Mouse (Mus musculus) gastrocnemius, postnatal 4 days (tissue): ENCODE data around the gene Gm20422. TPM values are rescaled to one million over a fixed set of nuclear protein-coding genes. Genes with fewer than 3 reads are reported as not detected.
"Not testable (repeated sequence)": the region's sequence is repeated elsewhere in the genome, so short reads cannot be mapped to it uniquely, and the experiment has no call there.

Experiments used
- DNase-seq, 2 experiments: peaks; one replicate each; pipeline ENCODE4 v3.0.0; 2021 to 2022; ENCODE audit warnings: low spot score in 2 of 2, mixed read lengths in 2 of 2
- total RNA-seq, 2 experiments: library from RNA; stranded (reverse); gene quantifications; 2 replicates each; pipeline ENCODE4 v1.2.3; 2021

Gene Gm20422
- total RNA-seq, 2 experiments from 2014 or later, result 4.0 to 6.3 TPM

GRCm38 (mm10) chr8:69715366-69715765 is 59.3 kb downstream of the Gm20422 start:
- no peak for DNase-seq

GRCm38 (mm10) chr8:69713516-69713915 is 61.2 kb downstream of the Gm20422 start:
- DNase-seq, result no peak

- not testable (repeated sequence) for DNase-seq
Measured at GRCm38 (mm10) chr8:69710624-69711023, 64.1 kb downstream of the Gm20422 start, which contains the start of gene Zfp869. TSS of gene Zfp869 (minus strand) at chr8:69710724.

- no peak for DNase-seq
Measured at GRCm38 (mm10) chr8:69701810-69702209, 72.9 kb downstream of the Gm20422 start.

Other genes starting within 250 kb of the Gm20422 start
- gene Zfp868, start 149.3 kb downstream of the Gm20422 start, total RNA-seq, result 10 to 100 TPM; 10.0 to 12.2 TPM
- 1 to 10 TPM; 1.1 to 2.0 TPM for gene Zfp964, start 120.4 kb downstream of the Gm20422 start, total RNA-seq
- gene Zfp869, start 64.2 kb downstream of the Gm20422 start, total RNA-seq, result 10 to 100 TPM; 13.4 to 16.6 TPM
- gene Zfp963, start 24.9 kb downstream of the Gm20422 start, total RNA-seq, result 1 to 10 TPM; 4.1 to 5.2 TPM
- gene Atp13a1, start 16.3 kb upstream of the Gm20422 start, total RNA-seq, result 10 to 100 TPM; 21.3 to 22.3 TPM
- 10 to 100 TPM; 18.9 to 21.5 TPM for gene Zfp866, start 16.3 kb upstream of the Gm20422 start, total RNA-seq
- gene Gmip, start 33.8 kb upstream of the Gm20422 start, total RNA-seq, result 10 to 100 TPM; 10.3 to 11.6 TPM
- gene Lpar2, start 47.5 kb upstream of the Gm20422 start, total RNA-seq, result under 1 TPM; 0.22 to 0.31 TPM
- 1 to 10 TPM; 1.4 to 1.9 TPM for gene Pbx4, start 57.6 kb upstream of the Gm20422 start, total RNA-seq
- gene Cilp2, start 112.8 kb upstream of the Gm20422 start, total RNA-seq, result 10 to 100 TPM in 1 of 2 experiments, 1 to 10 TPM in 1; 6.3 to 12.8 TPM
- under 1 TPM in 1 of 2 experiments, not detected in 1; 0.60 TPM for gene Tssk6, start 127.3 kb upstream of the Gm20422 start, total RNA-seq
- gene Ndufa13, start 127.7 kb upstream of the Gm20422 start, total RNA-seq, result 100 to 1,000 TPM; 188 to 196 TPM
- gene Yjefn3, start 127.8 kb upstream of the Gm20422 start, total RNA-seq, result 10 to 100 TPM; 10.8 to 11.7 TPM
- gene Gatad2a, start 221.5 kb upstream of the Gm20422 start, total RNA-seq, result 10 to 100 TPM; 60.9 to 74.5 TPM